Mouse (Mus musculus): Measurements from ENCODE around the gene Efr3b.

- TF ChIP-seq CTCF (IDR thresholded peaks at IDR 0.05; ENCODE audit: extremely low read depth, insufficient read length, insufficient replicate concordance, low read depth, low read length) (no peak), POLR2A (IDR thresholded peaks at IDR 0.05; ENCODE audit: low read depth, low read length) (no peak)
Observed at GRCm38 (mm10) chr12:4000406-4000805, 38.3 kb downstream of the Efr3b start.

Data from small intestine, adult 2 months (tissue).